Mouse (Mus musculus) kidney, adult 2 months (tissue): Measurements from ENCODE around the gene Rragd.

Experiments
- CTCF ChIP-seq: fragments of 200-500 bp; conservative IDR thresholded peaks from 2 replicates; pipeline ENCODE4 v1.5.1; 2011; ENCODE audit warnings: low read depth, mild to moderate bottlenecking, control low read depth, low read length, moderate library complexity, mixed read lengths; ENCODE audit not compliant: insufficient read depth, insufficient read length
- POLR2A ChIP-seq: fragments of 200-500 bp; IDR thresholded peaks from one replicate; pipeline ENCODE4 v1.6.1; 2011; ENCODE audit warnings: low read depth, low read length, control low read depth

- TF ChIP-seq POLR2A (no peak), CTCF (no peak)
Measured at GRCm38 (mm10) chr4:33071337-33071736, 88.5 kb downstream of the Rragd start.
